Mouse (Mus musculus) embryonic facial prominence, embryonic 10.5 days (tissue): Measurements from ENCODE around the gene Krtap19-1. TPM values are rescaled to one million over a fixed set of nuclear protein-coding genes. Genes with fewer than 3 reads are reported as not detected.

Experiments used
- DNase-seq: peaks from one replicate; pipeline ENCODE4 v3.0.0-alpha.2; 2017; ENCODE audit warnings: low spot score
- H3K27ac ChIP-seq: fragments of 300-500 bp; sonication (generic); replicated peaks from 2 replicates; pipeline ENCODE4 v1.5.1; 2016; ENCODE audit warnings: mild to moderate bottlenecking
- H3K27me3 ChIP-seq: fragments of 300-500 bp; sonication (generic); replicated peaks from 2 replicates; pipeline ENCODE4 v1.6.1; 2016; ENCODE audit warnings: low read depth, mild to moderate bottlenecking; ENCODE audit not compliant: poor library complexity, severe bottlenecking
- H3K36me3 ChIP-seq: fragments of 300-500 bp; sonication (generic); replicated peaks from 2 replicates; pipeline ENCODE4 v1.6.1; 2016; ENCODE audit warnings: mild to moderate bottlenecking, moderate library complexity
- H3K4me1 ChIP-seq: fragments of 300-500 bp; sonication (generic); 2 replicates; pipeline ENCODE4 v1.6.1; 2016
- H3K4me3 ChIP-seq: fragments of 300-500 bp; sonication (generic); 2 replicates; pipeline ENCODE4 v1.5.1; 2016; ENCODE audit warnings: mild to moderate bottlenecking, moderate library complexity
- H3K9me3 ChIP-seq: fragments of 300-500 bp; sonication (generic); 2 replicates; pipeline ENCODE4 v1.6.1; 2016; ENCODE audit warnings: mild to moderate bottlenecking
- WGBS: fragments of 180-500 bp; shearing (Covaris S2); methylation state at CpG from one replicate; pipeline ENCODE4 v1.1.7; 2016; 5-methylcytosine and 5-hydroxymethylcytosine counted together
- polyA plus RNA-seq: library from polyadenylated mRNA; unstranded; fragments of >200 nt; fragmentation: Nextera tagmentation; extraction: Ambion mirVana; gene quantifications from 2 replicates; pipeline ENCODE4 v1.2.1, GENCODE M21; 2016

Gene Krtap19-1
- not detected in 2 replicates for polyA plus RNA-seq

DNA sequence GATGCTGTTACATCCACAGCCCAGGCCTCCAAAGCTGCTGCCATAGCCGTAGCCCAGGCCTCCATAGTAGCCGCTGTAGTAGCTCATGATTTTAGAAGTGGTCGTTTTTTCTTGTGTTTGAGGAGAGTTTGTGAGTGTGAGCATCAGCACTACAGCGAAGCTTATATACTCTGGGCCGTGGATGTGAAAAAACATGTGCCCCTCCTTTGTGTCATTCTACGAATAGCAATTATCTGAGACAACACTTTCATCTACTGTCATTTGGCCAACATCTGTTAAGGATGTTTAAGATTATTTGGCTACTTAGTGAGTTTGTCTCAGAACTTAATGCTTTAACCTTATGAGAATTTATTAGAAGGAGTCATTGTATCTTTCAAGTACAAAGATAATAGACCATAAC, at the start of gene Krtap19-1:
Krtap19-1 (minus strand) TSS at position 101 of the 400 bp plus-strand sequence.
- H3K36me3 ChIP-seq, result no peaks in the 10 kb centered on the region
- 88% methylated on average over 6 of the region's 6 CpGs for WGBS
- no peaks in the 10 kb centered on the region for H3K27me3 ChIP-seq
- no peak within 1 kb of the TSS for H3K27ac ChIP-seq
- H3K4me3 ChIP-seq, result no peak within 1 kb of the TSS
- H3K4me1 ChIP-seq, result no peaks in the 10 kb centered on the region
- no peaks in the 10 kb centered on the region for H3K9me3 ChIP-seq
- DNase-seq, result no peak

- Histone ChIP-seq H3K4me1 (no peaks in the 10 kb centered on the region), H3K36me3 (no peaks in the 10 kb centered on the region), H3K4me3 (no peak within 1 kb of the TSS), H3K27ac (no peak within 1 kb of the TSS), H3K27me3 (no peaks in the 10 kb centered on the region), H3K9me3 (no peaks in the 10 kb centered on the region)
- 93% methylated on average over 6 of the region's 6 CpGs for WGBS
- no peak for DNase-seq
These were observed 27.1 kb upstream of the Krtap19-1 start, which contains the start of gene Krtap19-5 for GRCm38 (mm10) chr16:88896357-88896756. Gene Krtap19-5 (minus strand): TSS chr16:88896457.

DNA sequence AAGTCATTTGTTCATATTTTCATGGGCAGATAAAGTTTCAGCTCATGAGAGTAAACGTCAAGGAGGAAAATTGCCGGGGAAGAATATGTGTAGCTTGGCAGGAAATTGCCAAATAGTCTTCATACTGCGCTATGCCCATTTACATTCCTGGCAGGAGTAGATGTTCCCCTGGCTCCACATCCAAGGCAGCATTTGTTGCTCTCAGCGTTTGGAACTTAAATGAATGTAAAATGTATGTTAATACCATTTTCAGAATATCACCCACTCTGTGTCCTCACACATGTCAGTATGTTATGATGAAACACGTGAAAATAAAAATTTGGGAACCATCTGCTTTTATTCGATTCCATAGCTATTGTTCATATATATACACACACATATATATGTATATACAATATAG, 17.7 kb upstream of the Krtap19-1 start:
- Histone ChIP-seq H3K4me3 (no peak overlapping the region), H3K36me3 (no peaks in the 10 kb centered on the region), H3K4me1 (no peaks in the 10 kb centered on the region), H3K9me3 (no peaks in the 10 kb centered on the region), H3K27me3 (no peaks in the 10 kb centered on the region), H3K27ac (no peak overlapping the region)
- DNase-seq, result no peak
- 90% methylated on average over 6 of the region's 6 CpGs for WGBS

DNA sequence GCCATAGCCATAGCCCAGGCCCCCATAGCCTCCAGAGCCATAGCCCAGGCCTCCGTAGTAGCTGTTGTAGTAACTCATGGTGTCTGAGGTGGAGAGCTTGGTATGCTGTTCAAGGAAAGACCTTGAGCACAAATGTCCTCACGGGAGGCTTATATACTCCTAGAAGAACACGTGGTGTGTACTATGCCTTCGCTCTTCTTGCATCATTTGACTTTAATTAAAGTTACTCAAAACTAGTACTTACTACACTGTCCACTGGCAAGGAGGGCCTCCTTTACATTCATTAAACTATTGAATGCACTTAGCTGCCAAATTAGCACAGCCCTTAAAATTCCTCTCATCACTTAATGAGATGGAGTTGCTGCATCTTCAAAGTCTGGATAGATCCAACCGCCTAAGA, 15.8 kb upstream of the Krtap19-1 start, which contains the start of gene Krtap19-4:
Krtap19-4 (minus strand) TSS at position 101 of the 400 bp plus-strand sequence.
- no peak for DNase-seq
- Histone ChIP-seq H3K4me3 (no peak within 1 kb of the TSS), H3K27ac (no peak within 1 kb of the TSS), H3K9me3 (no peaks in the 10 kb centered on the region), H3K36me3 (no peaks in the 10 kb centered on the region), H3K27me3 (no peaks in the 10 kb centered on the region), H3K4me1 (no peaks in the 10 kb centered on the region)
- 88% methylated on average over 5 of the region's 5 CpGs for WGBS

DNA sequence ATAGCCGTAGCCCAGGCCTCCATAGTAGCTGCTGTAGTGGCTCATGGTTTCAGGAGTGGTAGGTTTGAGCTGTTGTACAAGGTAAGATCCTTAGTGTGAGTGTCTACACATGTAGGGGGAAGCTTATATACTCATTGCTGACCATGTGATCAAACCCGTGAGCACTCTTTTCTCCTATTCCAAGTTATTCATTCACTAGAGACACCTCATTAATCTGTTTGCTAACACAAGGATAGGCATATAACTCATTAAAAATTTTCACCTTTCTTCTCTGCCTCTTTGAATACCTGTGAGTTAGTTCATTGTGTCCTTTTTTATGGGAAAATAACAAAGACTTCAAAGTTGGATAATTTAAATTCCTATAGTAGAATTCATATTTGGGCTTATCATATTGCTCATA, 8.7 kb upstream of the Krtap19-1 start, which contains the start of gene Krtap19-3:
Krtap19-3 (minus strand) TSS at position 101 of the 400 bp plus-strand sequence.
- Histone ChIP-seq H3K4me3 (no peak within 1 kb of the TSS), H3K27me3 (no peaks in the 10 kb centered on the region), H3K36me3 (no peaks in the 10 kb centered on the region), H3K27ac (no peak within 1 kb of the TSS), H3K4me1 (no peaks in the 10 kb centered on the region), H3K9me3 (no peaks in the 10 kb centered on the region)
- 88% methylated on average over 2 of the region's 2 CpGs for WGBS
- no peak for DNase-seq

- DNase-seq, result no peak
- Histone ChIP-seq H3K4me1 (no peaks in the 10 kb centered on the region), H3K9me3 (no peaks in the 10 kb centered on the region), H3K27ac (no peak within 1 kb of the TSS), H3K36me3 (no peaks in the 10 kb centered on the region), H3K27me3 (no peaks in the 10 kb centered on the region), H3K4me3 (no peak within 1 kb of the TSS)
- 97% methylated on average over 3 of the region's 3 CpGs for WGBS
These were observed 5.0 kb upstream of the Krtap19-1 start, which contains the start of gene Krtap19-2 for GRCm38 (mm10) chr16:88874169-88874568. Gene Krtap19-2 (minus strand): TSS chr16:88874269.

- no peaks in the 10 kb centered on the region for H3K9me3 ChIP-seq
- H3K36me3 ChIP-seq, result no peaks in the 10 kb centered on the region
- no peak overlapping the region for H3K4me3 ChIP-seq
- H3K4me1 ChIP-seq, result no peaks in the 10 kb centered on the region
- no peak for DNase-seq
- no peaks in the 10 kb centered on the region for H3K27me3 ChIP-seq
- H3K27ac ChIP-seq, result no peak overlapping the region
- WGBS, result 93% methylated on average over 4 of the region's 4 CpGs
These were observed 4.3 kb downstream of the Krtap19-1 start for GRCm38 (mm10) chr16:88864887-88865407.

GRCm38 (mm10) chr16:88851450-88851849, 17.8 kb downstream of the Krtap19-1 start:
- Histone ChIP-seq H3K9me3 (no peaks in the 10 kb centered on the region), H3K4me1 (no peaks in the 10 kb centered on the region), H3K36me3 (no peaks in the 10 kb centered on the region), H3K27me3 (no peaks in the 10 kb centered on the region), H3K27ac (no peak overlapping the region), H3K4me3 (no peak overlapping the region)
- WGBS, result 13% methylated on average over 5 of the region's 5 CpGs
- peak; percentile 27 for DNase-seq

- Histone ChIP-seq H3K4me3 (no peak overlapping the region), H3K9me3 (no peaks in the 10 kb centered on the region), H3K27ac (no peak overlapping the region), H3K36me3 (no peaks in the 10 kb centered on the region), H3K4me1 (no peaks in the 10 kb centered on the region), H3K27me3 (no peaks in the 10 kb centered on the region)
- DNase-seq, result no peak
- 85% methylated on average over 4 of the region's 4 CpGs for WGBS
These were observed 20.7 kb downstream of the Krtap19-1 start for GRCm38 (mm10) chr16:88848558-88848957.

GRCm38 (mm10) chr16:88847363-88847762, 21.8 kb downstream of the Krtap19-1 start:
- no peak for DNase-seq
- no peaks in the 10 kb centered on the region for H3K4me1 ChIP-seq
- WGBS, result 92% methylated on average over 1 of the region's 1 CpGs
- no peak overlapping the region for H3K4me3 ChIP-seq
- no peaks in the 10 kb centered on the region for H3K36me3 ChIP-seq
- no peak overlapping the region for H3K27ac ChIP-seq
- H3K27me3 ChIP-seq, result no peaks in the 10 kb centered on the region
- no peaks in the 10 kb centered on the region for H3K9me3 ChIP-seq

- H3K36me3 ChIP-seq, result no peaks in the 10 kb centered on the region
- 40% methylated on average over 3 of the region's 3 CpGs for WGBS
- H3K4me3 ChIP-seq, result no peak overlapping the region
- no peaks in the 10 kb centered on the region for H3K9me3 ChIP-seq
- peaks cover 16% of the 10 kb centered on the region for H3K4me1 ChIP-seq
- DNase-seq, result peak; percentile 30
- H3K27ac ChIP-seq, result no peak overlapping the region
- H3K27me3 ChIP-seq, result no peaks in the 10 kb centered on the region
These were observed 42.2 kb downstream of the Krtap19-1 start for GRCm38 (mm10) chr16:88826978-88827377.

- Histone ChIP-seq H3K4me1 (peaks cover 16% of the 10 kb centered on the region), H3K27ac (peak within 1 kb of the TSS; percentile 82), H3K27me3 (no peaks in the 10 kb centered on the region), H3K36me3 (no peaks in the 10 kb centered on the region), H3K9me3 (no peaks in the 10 kb centered on the region), H3K4me3 (no peak within 1 kb of the TSS)
- peak; percentile 31 for DNase-seq
- 46% methylated on average over 9 of the region's 9 CpGs for WGBS
These were observed 43.0 kb downstream of the Krtap19-1 start, which contains the start of gene Krtap14 for GRCm38 (mm10) chr16:88826095-88826652. Gene Krtap14 (minus strand): TSS chr16:88826145.

DNA sequence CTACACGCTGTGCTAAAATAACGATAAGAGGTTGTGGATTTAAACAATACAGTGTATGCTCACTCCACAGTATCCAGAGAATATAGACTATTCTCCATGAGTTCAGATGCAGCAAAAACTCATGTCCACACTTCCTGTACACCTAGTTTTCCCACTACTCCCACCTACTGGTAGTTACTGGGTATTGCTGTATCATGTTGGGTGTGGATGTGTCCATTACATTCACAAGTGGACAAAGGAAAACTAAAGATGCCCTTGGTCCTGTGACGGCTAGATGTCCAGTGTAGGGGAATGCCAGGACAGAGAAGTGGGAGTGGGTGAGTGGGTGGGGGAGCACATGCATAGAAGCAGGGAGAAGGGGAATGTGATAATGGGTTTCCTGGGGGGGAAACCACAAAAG, 45.5 kb downstream of the Krtap19-1 start:
- 82% methylated on average over 3 of the region's 3 CpGs for WGBS
- H3K4me3 ChIP-seq, result no peak overlapping the region
- no peak for DNase-seq
- H3K9me3 ChIP-seq, result no peaks in the 10 kb centered on the region
- no peak overlapping the region for H3K27ac ChIP-seq
- peaks cover 16% of the 10 kb centered on the region for H3K4me1 ChIP-seq
- no peaks in the 10 kb centered on the region for H3K36me3 ChIP-seq
- H3K27me3 ChIP-seq, result no peaks in the 10 kb centered on the region
